Mouse (Mus musculus): ENCODE data around the gene Wipf3. TPM values are rescaled to one million over a fixed set of nuclear protein-coding genes. Genes with fewer than 3 reads are reported as not detected.

Gene Wipf3
- total RNA-seq, 2 experiments from 2014 or later, result 9.7 to 10.4 TPM

- DNase-seq, result no peak
Measured at GRCm38 (mm10) chr6:54531048-54531481, 101.7 kb downstream of the Wipf3 start.

DNA sequence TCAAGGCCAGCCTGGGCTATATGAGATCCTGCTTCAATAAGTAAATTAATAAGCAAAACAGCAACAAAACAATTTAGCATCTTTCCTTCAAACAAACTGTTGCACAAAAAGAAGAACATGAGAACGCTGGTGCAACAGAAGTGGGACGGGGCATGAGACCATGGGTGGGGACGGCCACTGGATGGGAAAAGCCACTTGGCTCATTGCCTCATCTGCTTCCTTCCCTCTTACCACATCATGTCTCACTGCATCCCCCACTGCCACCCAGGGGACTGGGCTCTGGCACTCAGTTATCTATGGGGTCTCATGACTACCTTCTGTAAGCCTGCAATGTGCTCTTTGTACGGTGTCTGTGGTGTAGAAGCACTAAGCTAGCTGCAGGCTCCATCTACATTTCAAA is 106.1 kb downstream of the Wipf3 start:
- no peak for DNase-seq

- DNase-seq, result no peak
Measured at GRCm38 (mm10) chr6:54537053-54537452, 107.7 kb downstream of the Wipf3 start.

DNA sequence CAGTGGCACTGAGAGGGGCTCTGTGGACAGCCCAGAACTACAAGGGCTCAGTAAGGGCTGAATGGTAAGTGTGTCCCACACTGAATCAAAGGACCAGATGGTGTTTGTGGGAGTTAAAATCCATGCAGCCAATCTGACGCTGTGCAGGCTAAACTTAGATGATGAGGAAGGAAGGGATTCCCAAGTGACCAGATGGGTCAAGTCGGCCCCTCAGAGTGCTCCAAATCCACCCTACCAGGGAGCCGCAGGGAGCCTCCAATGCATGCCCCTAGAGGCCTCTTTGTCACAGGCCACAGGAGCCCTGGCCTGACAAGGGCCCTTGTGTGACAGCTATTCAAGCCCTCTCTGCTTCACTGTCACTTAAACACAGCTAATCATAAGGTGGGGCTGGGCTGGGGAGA is 109.4 kb downstream of the Wipf3 start:
- no peak for DNase-seq

GRCm38 (mm10) chr6:54539396-54539795 is 110.0 kb downstream of the Wipf3 start:
- no peak for DNase-seq

DNA sequence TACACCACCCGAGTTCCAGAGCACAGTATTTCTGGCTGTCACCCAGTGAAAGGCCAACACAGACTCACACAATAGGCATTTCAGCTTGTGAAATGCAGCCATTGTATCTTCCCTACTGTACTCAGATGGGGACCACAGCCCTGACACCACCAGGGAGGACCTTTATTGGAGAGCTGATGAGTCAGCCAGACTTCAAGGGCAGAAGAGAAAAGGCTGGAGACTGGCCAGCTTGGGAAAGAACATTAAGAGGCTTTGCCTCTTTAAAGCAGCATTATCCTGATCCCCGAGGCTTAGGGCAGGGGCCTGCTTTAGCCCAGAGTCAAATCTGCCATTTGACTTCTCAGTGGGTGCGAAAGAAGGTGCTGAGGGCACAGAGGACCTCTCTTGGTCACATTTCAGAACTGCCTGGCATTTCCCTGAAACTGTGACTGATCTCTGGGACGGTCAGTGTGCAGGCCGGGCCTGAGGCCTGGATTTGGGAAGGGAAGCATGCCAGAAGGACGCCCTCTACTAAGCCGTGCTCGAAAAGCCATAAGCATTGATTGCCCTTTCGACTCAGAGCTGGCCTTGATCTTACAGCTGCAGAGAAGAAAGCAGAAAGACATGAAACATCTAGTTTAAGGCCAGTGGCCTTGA is 111.0 kb downstream of the Wipf3 start:
- DNase-seq, result peak; percentile 17

DNA sequence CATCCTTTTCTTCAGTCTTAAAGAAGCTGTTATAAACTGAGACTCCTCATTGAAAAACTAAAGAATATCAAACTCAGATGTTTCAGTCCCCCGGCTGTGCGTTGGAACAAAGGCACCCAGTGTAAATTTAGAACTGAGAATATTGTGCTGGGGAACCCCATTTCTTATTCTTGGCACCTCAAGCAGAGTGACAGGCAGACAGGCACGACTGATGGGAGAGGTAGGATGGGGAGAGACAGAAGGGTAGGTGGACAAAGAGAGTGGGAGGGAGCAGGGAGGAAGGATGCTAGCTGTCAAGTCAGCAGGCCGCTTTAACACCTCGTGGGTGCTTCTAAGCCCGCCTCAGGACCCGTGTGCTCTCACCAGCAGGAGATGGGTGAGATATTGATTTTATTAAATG is 113.4 kb downstream of the Wipf3 start:
- no peak for DNase-seq

DNA sequence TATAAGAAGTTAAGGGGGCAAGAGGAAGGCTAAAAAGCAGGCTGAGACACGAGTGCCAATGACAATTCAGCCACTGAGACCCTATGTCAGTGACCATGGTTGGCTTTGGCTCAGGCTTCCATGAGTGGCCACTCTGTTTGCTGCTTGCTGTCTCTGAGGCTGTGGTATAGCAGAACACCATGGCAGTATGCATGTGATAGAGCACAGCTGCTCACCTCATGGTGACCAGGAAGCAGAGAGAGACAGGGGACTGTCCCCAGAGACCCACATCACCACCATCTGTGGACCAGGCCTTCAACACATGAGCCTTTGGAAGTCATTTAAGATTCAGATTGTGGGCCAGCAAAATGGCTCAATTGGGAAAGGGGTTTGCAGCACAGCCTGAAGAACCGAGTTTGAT is 114.2 kb downstream of the Wipf3 start:
- no peak for DNase-seq

DNA sequence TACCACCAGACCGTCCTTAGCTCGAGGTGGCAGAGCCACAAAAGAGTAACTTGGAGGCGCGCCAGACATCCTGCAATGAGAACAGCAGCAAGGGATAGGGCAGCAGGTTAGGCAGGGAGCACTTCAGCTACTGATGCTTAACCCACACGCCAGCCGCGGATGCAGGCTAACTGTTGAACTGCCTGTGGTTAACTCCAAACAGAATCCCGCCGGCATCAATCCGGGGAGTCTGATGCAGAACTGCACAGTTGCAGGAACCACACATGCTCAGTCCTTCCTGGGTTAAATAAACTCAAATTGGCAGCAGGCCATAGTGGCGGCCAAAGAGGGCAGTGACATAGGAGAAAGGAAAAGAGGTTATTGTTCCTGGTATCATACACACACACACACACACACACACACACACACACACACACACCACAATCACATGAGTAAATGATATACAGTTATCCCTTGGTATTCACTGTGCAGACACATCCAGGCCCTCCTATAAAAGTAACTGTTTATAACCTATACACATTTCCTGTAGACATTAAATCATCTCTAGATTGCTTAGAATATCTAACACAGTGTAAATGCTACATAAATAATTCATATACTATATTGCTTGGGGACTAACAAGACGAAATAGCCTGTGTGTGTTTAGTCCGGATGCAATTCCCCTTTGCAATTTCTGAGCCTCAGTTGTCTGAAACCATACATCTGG is 119.1 kb downstream of the Wipf3 start:
- DNase-seq, result peak; percentile 21

GRCm38 (mm10) chr6:54549311-54549710 is 119.9 kb downstream of the Wipf3 start:
- DNase-seq, result no peak

DNA sequence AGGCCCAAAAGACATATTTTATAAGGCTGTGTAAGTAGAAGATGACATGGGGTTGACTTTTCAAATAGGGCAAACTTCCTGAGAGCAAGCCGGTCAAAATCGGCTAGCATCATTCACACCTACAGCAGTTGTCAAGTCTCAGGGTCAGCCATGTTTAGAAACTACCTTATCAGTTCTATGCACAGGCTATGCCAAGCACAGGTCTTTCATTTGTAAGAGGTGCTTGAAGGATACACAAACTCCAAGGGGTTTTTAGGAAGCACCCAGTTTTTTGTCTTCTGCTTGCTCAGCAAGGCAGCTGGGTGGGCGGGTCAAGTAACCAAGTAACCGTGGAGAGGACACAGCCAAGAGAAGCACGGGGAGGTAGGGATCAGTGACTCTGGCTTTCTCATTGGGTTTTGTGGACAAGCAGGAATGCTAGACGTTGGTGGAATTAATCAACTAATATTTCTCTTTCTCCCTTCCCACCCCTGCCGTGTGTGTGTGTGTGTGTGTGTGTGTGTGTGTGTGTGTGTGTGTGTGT is 121.5 kb downstream of the Wipf3 start:
- no peak for DNase-seq

DNA sequence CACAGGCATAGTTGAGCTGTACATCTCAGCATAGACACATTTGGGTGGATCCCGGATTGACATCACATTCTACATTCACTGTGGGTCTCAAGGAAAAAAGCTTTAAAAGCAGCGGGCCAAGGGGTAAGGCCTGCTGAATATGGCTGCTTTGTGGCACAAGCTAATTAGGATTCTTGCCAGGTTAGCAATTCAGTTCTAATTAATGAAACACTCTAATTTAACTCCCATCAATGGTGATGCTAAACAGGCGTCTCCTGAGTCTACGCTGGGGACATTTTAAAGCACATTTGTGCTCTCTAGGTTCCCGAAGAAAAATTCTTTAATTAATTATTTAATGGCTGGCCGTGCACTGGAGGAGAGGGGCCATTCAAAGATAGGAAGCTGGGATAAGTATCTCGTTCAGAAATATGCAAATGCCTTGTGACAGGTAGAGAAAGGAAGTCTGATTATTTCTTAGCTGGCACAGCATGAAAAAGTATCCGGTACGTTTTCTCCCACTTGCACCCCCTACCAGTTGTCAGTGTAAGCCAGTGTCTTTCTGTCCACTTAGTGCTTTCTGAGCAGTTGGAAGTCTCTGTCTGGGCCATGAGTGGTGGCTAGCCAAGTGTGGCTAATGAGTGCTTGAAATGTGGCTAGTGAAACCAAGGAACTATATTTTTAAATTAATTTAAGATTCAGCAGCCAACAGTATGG is 123.5 kb downstream of the Wipf3 start:
- DNase-seq, result no peak

Other genes with a start within 250 kb of the Wipf3 start
- gene Prr15, start 103.8 kb upstream of the Wipf3 start, total RNA-seq (2021), result 1 to 10 TPM; 1.3 to 1.9 TPM
- 10 to 100 TPM; 14.3 to 15.9 TPM for gene Scrn1, start 136.9 kb downstream of the Wipf3 start, total RNA-seq (2021)
- gene Plekha8, start 165.5 kb downstream of the Wipf3 start, total RNA-seq (2021), result 1 to 10 TPM; 6.0 to 7.5 TPM
- gene Fkbp14, start 167.7 kb downstream of the Wipf3 start, total RNA-seq (2021), result 10 to 100 TPM; 20.9 to 26.6 TPM